Mouse (Mus musculus) liver, adult 2 months (tissue): ENCODE results near the gene Fam155a. TPM values are rescaled to one million over a fixed set of nuclear protein-coding genes. Genes with fewer than 3 reads are reported as not detected.

Experiments
- DNase-seq: peaks from one replicate; pipeline ENCODE4 v3.0.0-alpha.2; 2011; ENCODE audit warnings: low read depth, low spot score; ENCODE audit errors: extremely low read depth
- H3K27ac ChIP-seq: fragments of 200-500 bp; replicated peaks from 2 replicates; pipeline ENCODE4 v1.5.1; 2012; ENCODE audit warnings: low read depth, mild to moderate bottlenecking, control low read depth, inconsistent platforms, low read length; ENCODE audit not compliant: insufficient read depth
- H3K27me3 ChIP-seq: fragments of 200-500 bp; 2 replicates; pipeline ENCODE4 v1.6.1; 2012; ENCODE audit warnings: mild to moderate bottlenecking, moderate library complexity, low read length, inconsistent platforms; ENCODE audit not compliant: control insufficient read depth, insufficient read depth
- H3K36me3 ChIP-seq: fragments of 200-500 bp; 2 replicates; pipeline ENCODE4 v1.6.1; 2012; ENCODE audit warnings: low read length, inconsistent platforms; ENCODE audit not compliant: control insufficient read depth, insufficient read depth
- H3K4me1 ChIP-seq: fragments of 200-500 bp; 2 replicates; pipeline ENCODE4 v1.6.1; 2011; ENCODE audit warnings: low read length; ENCODE audit not compliant: control insufficient read depth, insufficient read depth
- H3K4me3 ChIP-seq: fragments of 200-500 bp; 2 replicates; pipeline ENCODE4 v1.5.1; 2011; ENCODE audit warnings: low read depth, mild to moderate bottlenecking, control low read depth, low read length, moderate library complexity; ENCODE audit not compliant: insufficient read depth
- H3K79me2 ChIP-seq: fragments of 200-500 bp; 2 replicates; pipeline ENCODE4 v1.6.1; 2012; ENCODE audit warnings: inconsistent platforms, mild to moderate bottlenecking, low read length, moderate library complexity; ENCODE audit not compliant: control insufficient read depth, insufficient read depth
- H3K9ac ChIP-seq: fragments of 200-500 bp; 2 replicates; pipeline ENCODE4 v1.6.1; 2012; ENCODE audit warnings: low read depth, mild to moderate bottlenecking, control low read depth, inconsistent platforms, low read length
- CTCF ChIP-seq: fragments of 200-500 bp; IDR thresholded peaks from 2 replicates; pipeline ENCODE4 v1.5.1; 2011; ENCODE audit warnings: low read depth, low read length, control low read depth
- POLR2A ChIP-seq: fragments of 200-500 bp; IDR thresholded peaks from 2 replicates; pipeline ENCODE4 v1.6.1; 2011; ENCODE audit warnings: low read length, control low read depth; ENCODE audit not compliant: insufficient read depth; ENCODE audit errors: extremely low read depth
- WGBS: fragments of 180-500 bp; shearing (Covaris S2); methylation state at CpG from one replicate; pipeline ENCODE4 v1.1.7; 2018; 5-methylcytosine and 5-hydroxymethylcytosine counted together
- polyA plus RNA-seq: library from polyadenylated mRNA; depleted of rRNA; stranded (reverse); fragments of >200 nt; gene quantifications from 2 replicates; pipeline ENCODE4 v1.2.3, GENCODE M21; 2012
- total RNA-seq: library from RNA; depleted of rRNA; stranded (reverse); fragments of >200 nt; gene quantifications from 2 replicates; pipeline ENCODE4 v1.2.3, GENCODE M21; 2014

Fam155a gene
- total and polyA plus RNA-seq, 2 experiments = 0.09 TPM; not detected in 1

- 84% methylated on average over 6 of the region's 6 CpGs for WGBS
- no peak overlapping the region for H3K27ac ChIP-seq
Measured at GRCm38 (mm10) chr8:9406204-9406603, 364.8 kb downstream of the Fam155a start.

GRCm38 (mm10) chr8:9404651-9405050 is 366.3 kb downstream of the Fam155a start:
- Histone ChIP-seq H3K27ac (no peak overlapping the region), H3K27me3 (no peaks in the 10 kb centered on the region), H3K9ac (no peak overlapping the region), H3K79me2 (no peaks in the 10 kb centered on the region), H3K4me3 (no peak overlapping the region), H3K4me1 (no peaks in the 10 kb centered on the region), H3K36me3 (no peaks in the 10 kb centered on the region)
- WGBS = 57% methylated on average over 3 of the region's 3 CpGs
- no peak for DNase-seq
- TF ChIP-seq CTCF = no peak
- TF ChIP-seq POLR2A = no peak

More at GRCm38 (mm10) chr8:9406204-9406603, 364.8 kb downstream of the Fam155a start:
- DNase-seq = no peak
- no peak overlapping the region for H3K9ac ChIP-seq
- no peaks in the 10 kb centered on the region for H3K36me3 ChIP-seq
- H3K4me3 ChIP-seq = no peak overlapping the region
- H3K4me1 ChIP-seq = no peaks in the 10 kb centered on the region
- no peak for TF ChIP-seq POLR2A
- TF ChIP-seq CTCF = no peak
- H3K79me2 ChIP-seq = no peaks in the 10 kb centered on the region
- no peaks in the 10 kb centered on the region for H3K27me3 ChIP-seq

GRCm38 (mm10) chr8:9402393-9402792 is 368.6 kb downstream of the Fam155a start:
- DNase-seq = no peak
- H3K4me1 ChIP-seq = no peaks in the 10 kb centered on the region
- WGBS = 44% methylated on average over 4 of the region's 4 CpGs
- H3K27ac ChIP-seq = no peak overlapping the region
- H3K4me3 ChIP-seq = no peak overlapping the region
- no peaks in the 10 kb centered on the region for H3K79me2 ChIP-seq
- no peaks in the 10 kb centered on the region for H3K36me3 ChIP-seq
- no peaks in the 10 kb centered on the region for H3K27me3 ChIP-seq
- H3K9ac ChIP-seq = no peak overlapping the region
- TF ChIP-seq POLR2A = no peak
- TF ChIP-seq CTCF = no peak

DNA sequence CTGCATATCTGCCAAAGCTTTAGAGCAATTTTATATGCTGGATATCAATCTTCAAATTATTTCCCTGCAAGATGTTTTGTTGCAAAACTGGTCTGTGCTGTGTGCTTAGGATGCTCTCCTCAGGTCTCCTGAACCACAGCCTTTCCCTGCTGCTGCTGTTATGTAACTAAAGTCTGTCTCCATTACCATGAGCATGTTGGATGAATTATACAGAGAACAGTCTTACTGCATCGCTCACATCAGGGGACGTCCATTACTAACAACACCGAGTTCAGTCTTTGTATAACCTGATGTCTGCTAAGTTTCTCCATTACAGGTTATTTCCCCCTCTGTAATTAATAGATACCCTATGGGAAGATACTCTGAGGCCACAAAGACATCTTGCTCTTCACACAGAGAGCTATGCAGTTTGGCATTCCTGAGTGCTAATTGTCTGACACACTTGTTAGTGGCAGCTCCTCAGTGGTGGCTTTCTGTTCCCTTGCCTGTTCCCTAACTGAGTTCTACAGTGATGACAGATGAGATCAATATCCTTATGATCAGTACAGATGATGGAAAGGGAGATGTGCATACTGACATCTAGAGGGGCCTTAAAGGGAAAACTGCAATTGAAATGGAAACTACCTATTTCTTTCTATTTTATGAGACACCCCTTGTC is 372.2 kb downstream of the Fam155a start:
- WGBS = 83% methylated on average over 3 of the region's 3 CpGs
- H3K36me3 ChIP-seq = no peaks in the 10 kb centered on the region
- TF ChIP-seq CTCF (no peak), POLR2A (no peak)
- no peaks in the 10 kb centered on the region for H3K79me2 ChIP-seq
- H3K4me3 ChIP-seq = no peak overlapping the region
- H3K4me1 ChIP-seq = no peaks in the 10 kb centered on the region
- no peak overlapping the region for H3K27ac ChIP-seq
- DNase-seq = no peak
- H3K9ac ChIP-seq = no peak overlapping the region
- H3K27me3 ChIP-seq = no peaks in the 10 kb centered on the region

- no peaks in the 10 kb centered on the region for H3K4me1 ChIP-seq
- H3K27me3 ChIP-seq = no peaks in the 10 kb centered on the region
- no peaks in the 10 kb centered on the region for H3K36me3 ChIP-seq
- H3K9ac ChIP-seq = no peak overlapping the region
- no peak overlapping the region for H3K4me3 ChIP-seq
- WGBS = 62% methylated on average over 6 of the region's 6 CpGs
- H3K79me2 ChIP-seq = no peaks in the 10 kb centered on the region
- no peak for DNase-seq
- H3K27ac ChIP-seq = no peak overlapping the region
- TF ChIP-seq POLR2A (no peak), CTCF (no peak)
Measured at GRCm38 (mm10) chr8:9398040-9398439, 372.9 kb downstream of the Fam155a start.

DNA sequence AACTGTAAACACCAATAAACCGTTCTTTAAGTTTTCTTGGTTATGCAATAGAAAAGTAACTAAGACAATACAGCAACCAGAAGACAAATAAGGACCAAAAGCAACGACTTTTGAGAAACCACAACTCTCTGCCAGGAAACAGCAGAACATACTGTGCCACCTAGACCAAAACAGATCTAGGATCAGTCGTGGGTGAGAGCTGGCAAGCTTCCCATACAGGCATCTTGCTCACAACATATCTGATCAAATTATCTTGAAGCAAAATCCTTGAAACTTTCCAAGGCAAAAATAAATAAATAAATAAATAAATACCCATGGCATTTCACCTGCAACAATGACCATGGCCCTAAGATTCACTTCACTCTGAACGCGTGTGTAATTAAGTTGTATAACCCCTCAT is 376.3 kb downstream of the Fam155a start:
- no peak for DNase-seq
- Histone ChIP-seq H3K27me3 (no peaks in the 10 kb centered on the region), H3K36me3 (no peaks in the 10 kb centered on the region), H3K9ac (no peak overlapping the region), H3K27ac (no peak overlapping the region), H3K4me1 (no peaks in the 10 kb centered on the region), H3K79me2 (no peaks in the 10 kb centered on the region), H3K4me3 (no peak overlapping the region)
- WGBS = 83% methylated on average over 5 of the region's 5 CpGs
- TF ChIP-seq POLR2A (no peak), CTCF (no peak)
